Mouse (Mus musculus) midbrain, postnatal 0 days (tissue): ENCODE measurements around the gene Fgf10. TPM values are rescaled to one million over a fixed set of nuclear protein-coding genes. Genes with fewer than 3 reads are reported as not detected.

ENCODE experiments used
- ATAC-seq: fragments of 200-750 bp; cut with Nextera tagmentation; 2 replicates; pipeline ENCODE4 v1.8.0; 2017; ENCODE audit warnings: moderate number of reproducible peaks, mild to moderate bottlenecking, moderate TSS enrichment, moderate library complexity; ENCODE audit not compliant: low FRiP score
- DNase-seq: peaks from one replicate; pipeline ENCODE4 v3.0.0-alpha.2; 2015; ENCODE audit warnings: low spot score
- H3K27ac ChIP-seq: fragments of 300-500 bp; sonication (generic); 2 replicates; pipeline ENCODE4 v1.5.1; 2014; ENCODE audit warnings: low read depth, mild to moderate bottlenecking, low read length, mixed read lengths
- H3K27me3 ChIP-seq: fragments of 300-500 bp; sonication (generic); 2 replicates; pipeline ENCODE4 v1.6.1; 2014; ENCODE audit warnings: low read length, control low read depth, mixed read lengths; ENCODE audit not compliant: insufficient read depth
- H3K36me3 ChIP-seq: fragments of 300-500 bp; sonication (generic); 2 replicates; pipeline ENCODE4 v1.6.1; 2014; ENCODE audit warnings: low read length, control low read depth, mixed read lengths; ENCODE audit not compliant: insufficient read depth
- H3K4me1 ChIP-seq: fragments of 300-500 bp; sonication (generic); 2 replicates; pipeline ENCODE4 v1.6.1; 2014; ENCODE audit warnings: mild to moderate bottlenecking, control low read depth, antibody characterized with exemption, low read length, mixed read lengths; ENCODE audit not compliant: insufficient read depth
- H3K4me2 ChIP-seq: fragments of 300-500 bp; sonication (generic); 2 replicates; pipeline ENCODE4 v1.6.1; 2014; ENCODE audit warnings: low read depth, mild to moderate bottlenecking, low read length, mixed read lengths; ENCODE audit not compliant: poor library complexity, severe bottlenecking
- H3K4me3 ChIP-seq: fragments of 300-500 bp; sonication (generic); 2 replicates; pipeline ENCODE4 v1.5.1; 2014; ENCODE audit warnings: low read depth, mild to moderate bottlenecking, low read length, moderate library complexity
- H3K9ac ChIP-seq: fragments of 300-500 bp; sonication (generic); replicated peaks from 2 replicates; pipeline ENCODE4 v1.6.1; 2014; ENCODE audit warnings: mild to moderate bottlenecking, low read length, moderate library complexity, mixed read lengths; ENCODE audit not compliant: poor library complexity, severe bottlenecking
- H3K9me3 ChIP-seq: fragments of 300-500 bp; sonication (generic); 2 replicates; pipeline ENCODE4 v1.6.1; 2016; ENCODE audit warnings: low read length, control low read depth
- CTCF ChIP-seq: IDR thresholded peaks from 2 replicates; pipeline ENCODE4 v1.5.1; 2016; ENCODE audit warnings: antibody characterized with exemption, mild to moderate bottlenecking
- WGBS: fragments of 180-500 bp; shearing (Covaris S2); extraction: QIAGEN DNeasy Blood & Tissue Kit; methylation state at CpG from one replicate; pipeline ENCODE4 v1.1.7; 2014; 5-methylcytosine and 5-hydroxymethylcytosine counted together
- polyA plus RNA-seq: library from polyadenylated mRNA; unstranded; fragments of >200 nt; fragmentation: Nextera tagmentation; extraction: Ambion mirVana; gene quantifications from 2 replicates; pipeline ENCODE4 v1.2.1, GENCODE M21; 2015
- total RNA-seq: library from RNA; depleted of rRNA; stranded (reverse); fragments of >200 nt; gene quantifications from 2 replicates; pipeline ENCODE4 v1.2.3, GENCODE M21; 2014; rRNA removed

Fgf10 gene
- 0.60 and 1.2 TPM in 2 replicates for total RNA-seq
- polyA plus RNA-seq, result 2.1 and 2.2 TPM in 2 replicates

- no peaks in the 10 kb centered on the region for H3K9me3 ChIP-seq
- WGBS, result 42% methylated on average over 7 of the region's 7 CpGs
- no peak for TF ChIP-seq CTCF
- no peak within 1 kb of the TSS for H3K4me2 ChIP-seq
- ATAC-seq, result no peak
- H3K4me1 ChIP-seq, result no peaks in the 10 kb centered on the region
- H3K27me3 ChIP-seq, result no peaks in the 10 kb centered on the region
- H3K27ac ChIP-seq, result no peak within 1 kb of the TSS
- no peak for DNase-seq
- H3K36me3 ChIP-seq, result no peaks in the 10 kb centered on the region
- H3K4me3 ChIP-seq, result no peak within 1 kb of the TSS
- no peak within 1 kb of the TSS for H3K9ac ChIP-seq
Observed at GRCm38 (mm10) chr13:118669491-118669890, at the start of gene Fgf10. TSS of gene Fgf10 (plus strand) at chr13:118669791.

- ATAC-seq, result no peak
- Histone ChIP-seq H3K27me3 (no peaks in the 10 kb centered on the region), H3K9ac (no peak overlapping the region), H3K9me3 (no peaks in the 10 kb centered on the region), H3K4me3 (no peak overlapping the region), H3K36me3 (no peaks in the 10 kb centered on the region), H3K27ac (no peak overlapping the region), H3K4me1 (no peaks in the 10 kb centered on the region), H3K4me2 (no peak overlapping the region)
- WGBS, result 49% methylated on average over 3 of the region's 3 CpGs
- no peak for TF ChIP-seq CTCF
- DNase-seq, result no peak
Observed at GRCm38 (mm10) chr13:118629661-118630428, 39.7 kb upstream of the Fgf10 start.

GRCm38 (mm10) chr13:118631500-118631899, 38.1 kb upstream of the Fgf10 start:
- H3K4me3 ChIP-seq, result no peak overlapping the region
- H3K27ac ChIP-seq, result no peak overlapping the region
- H3K36me3 ChIP-seq, result no peaks in the 10 kb centered on the region
- no peaks in the 10 kb centered on the region for H3K27me3 ChIP-seq
- ATAC-seq, result no peak
- H3K9me3 ChIP-seq, result no peaks in the 10 kb centered on the region
- H3K4me1 ChIP-seq, result no peaks in the 10 kb centered on the region
- no peak for DNase-seq
- 88% methylated on average over 2 of the region's 2 CpGs for WGBS
- no peak overlapping the region for H3K9ac ChIP-seq
- TF ChIP-seq CTCF, result no peak
- H3K4me2 ChIP-seq, result no peak overlapping the region

- H3K27me3 ChIP-seq, result no peaks in the 10 kb centered on the region
- no peak overlapping the region for H3K27ac ChIP-seq
- no peak for DNase-seq
- no peaks in the 10 kb centered on the region for H3K4me1 ChIP-seq
- H3K4me3 ChIP-seq, result no peak overlapping the region
- no peak for ATAC-seq
- H3K36me3 ChIP-seq, result no peaks in the 10 kb centered on the region
- H3K4me2 ChIP-seq, result no peak overlapping the region
- no peaks in the 10 kb centered on the region for H3K9me3 ChIP-seq
- 93% methylated on average over 5 of the region's 5 CpGs for WGBS
- no peak for TF ChIP-seq CTCF
- H3K9ac ChIP-seq, result no peak overlapping the region
Observed at GRCm38 (mm10) chr13:118636047-118636446, 33.5 kb upstream of the Fgf10 start.

GRCm38 (mm10) chr13:118642585-118642984, 27.0 kb upstream of the Fgf10 start:
- DNase-seq (no peak), ATAC-seq (no peak)
- Histone ChIP-seq H3K4me3 (no peak overlapping the region), H3K4me1 (no peaks in the 10 kb centered on the region), H3K27me3 (no peaks in the 10 kb centered on the region), H3K36me3 (no peaks in the 10 kb centered on the region), H3K27ac (no peak overlapping the region), H3K9ac (no peak overlapping the region), H3K9me3 (no peaks in the 10 kb centered on the region), H3K4me2 (no peak overlapping the region)
- no peak for TF ChIP-seq CTCF
- 92% methylated on average over 3 of the region's 3 CpGs for WGBS

- no peak for DNase-seq
- H3K27me3 ChIP-seq, result no peaks in the 10 kb centered on the region
- no peaks in the 10 kb centered on the region for H3K4me1 ChIP-seq
- H3K9me3 ChIP-seq, result no peaks in the 10 kb centered on the region
- H3K9ac ChIP-seq, result no peak overlapping the region
- H3K27ac ChIP-seq, result no peak overlapping the region
- no peak for TF ChIP-seq CTCF
- no peak overlapping the region for H3K4me2 ChIP-seq
- 81% methylated on average over 6 of the region's 6 CpGs for WGBS
- no peak for ATAC-seq
- no peaks in the 10 kb centered on the region for H3K36me3 ChIP-seq
- H3K4me3 ChIP-seq, result no peak overlapping the region
Observed at GRCm38 (mm10) chr13:118643138-118643537, 26.5 kb upstream of the Fgf10 start.
